Mouse (Mus musculus) heart, adult 11 months (tissue): ENCODE data around the gene Rhd.
A peak's percentile ranks its signal among the peaks of the same experiment; 100 is the strongest.
"Not testable (repeated sequence)": the region's sequence is repeated elsewhere in the genome, so short reads cannot be mapped to it uniquely, and the experiment has no call there.

ENCODE experiments used
- DNase-seq: peaks from one replicate; pipeline ENCODE4 v3.0.0; 2022

Rhd gene

GRCm38 (mm10) chr4:134858494-134858893 is 5.8 kb upstream of the Rhd start:
- DNase-seq: no peak

GRCm38 (mm10) chr4:134861884-134862283 is 2.5 kb upstream of the Rhd start:
- no peak for DNase-seq

- DNase-seq: no peak
These were observed 1.3 kb upstream of the Rhd start for GRCm38 (mm10) chr4:134862996-134863395.

GRCm38 (mm10) chr4:134865340-134865739 is 1.0 kb downstream of the Rhd start:
- DNase-seq: no peak

GRCm38 (mm10) chr4:134865789-134866188 is 1.5 kb downstream of the Rhd start:
- no peak for DNase-seq

- no peak for DNase-seq
These were observed 2.9 kb downstream of the Rhd start for GRCm38 (mm10) chr4:134867213-134867612.

GRCm38 (mm10) chr4:134867661-134868060 is 3.3 kb downstream of the Rhd start:
- DNase-seq: no peak

GRCm38 (mm10) chr4:134868065-134868464 is 3.7 kb downstream of the Rhd start:
- no peak for DNase-seq

GRCm38 (mm10) chr4:134868490-134868889 is 4.2 kb downstream of the Rhd start:
- DNase-seq: no peak

GRCm38 (mm10) chr4:134869068-134869730 is 4.9 kb downstream of the Rhd start:
- no peak for DNase-seq

GRCm38 (mm10) chr4:134869815-134870375 is 5.6 kb downstream of the Rhd start:
- DNase-seq: no peak

GRCm38 (mm10) chr4:134871477-134871876 is 7.1 kb downstream of the Rhd start:
- DNase-seq: no peak

GRCm38 (mm10) chr4:134871950-134872349 is 7.6 kb downstream of the Rhd start:
- no peak for DNase-seq

GRCm38 (mm10) chr4:134876171-134876570 is 11.8 kb downstream of the Rhd start:
- DNase-seq: no peak

- peak; percentile 93 for DNase-seq
These were observed 15.2 kb downstream of the Rhd start for GRCm38 (mm10) chr4:134879410-134879981.

- no peak for DNase-seq
These were observed 15.7 kb downstream of the Rhd start for GRCm38 (mm10) chr4:134880041-134880440.

GRCm38 (mm10) chr4:134883266-134883665 is 18.9 kb downstream of the Rhd start:
- DNase-seq: peak; percentile 90

- peak; percentile 97 for DNase-seq
These were observed 19.5 kb downstream of the Rhd start for GRCm38 (mm10) chr4:134883808-134884207.

- DNase-seq: peak; percentile 92
These were observed 20.0 kb downstream of the Rhd start for GRCm38 (mm10) chr4:134884364-134884763.

GRCm38 (mm10) chr4:134892096-134892495 is 27.8 kb downstream of the Rhd start:
- DNase-seq: peak; percentile 92

GRCm38 (mm10) chr4:134897256-134897655 is 32.9 kb downstream of the Rhd start:
- DNase-seq: no peak

- DNase-seq: no peak
These were observed 36.8 kb downstream of the Rhd start for GRCm38 (mm10) chr4:134901126-134901525.

- no peak for DNase-seq
These were observed 38.7 kb downstream of the Rhd start for GRCm38 (mm10) chr4:134903046-134903445.

GRCm38 (mm10) chr4:134911406-134911805 is 47.1 kb downstream of the Rhd start:
- DNase-seq: not testable (repeated sequence)

GRCm38 (mm10) chr4:134913413-134913812 is 49.1 kb downstream of the Rhd start:
- peak; percentile 94 for DNase-seq
